In genomic region chr4:117323515-117324344, GRCm38 (mm10) we compare ENCODE assay signal across 8 mouse cellular contexts.
DNase-seq lines count a peak whose midpoint lies in the region; ATAC-seq lines count a peak whose summit lies in the region.

No protein-coding gene starts in this region.

- H3K9me3 ChIP-seq in intestine, embryonic 14.5 days (ENCODE audit: control insufficient read depth, low read length): no peaks in the 10 kb centered on the region
- no peaks in the 10 kb centered on the region for H3K9me3 ChIP-seq in midbrain, embryonic 13.5 days

- peak; percentile 51 for DNase-seq in ovary, postnatal 14 days (ENCODE audit: low spot score)
- no peak for DNase-seq in ovary, adult 18-20 months (ENCODE audit: low spot score)
- peak; percentile 53 for DNase-seq in c-Kit-positive CD71-negative TER-119-negative erythroid progenitor cells, embryonic 14.5 days (ENCODE audit: low read depth)
- DNase-seq in frontal cortex, postnatal 25 days (ENCODE audit: low spot score in 2 of 2): peak; percentile 28
- peak; percentile 85 for DNase-seq in intestine, embryonic 14.5 days (ENCODE audit: low spot score)
- peak; percentile 75 for DNase-seq in left cerebral cortex, postnatal 4 days
- DNase-seq in thymus, adult 18-20 months: peak; percentile 35 to 40

- no peak overlapping the region for H3K4me2 ChIP-seq in intestine, embryonic 14.5 days (ENCODE audit: low read length)
- H3K4me2 ChIP-seq in midbrain, embryonic 13.5 days (replicated peaks): no peak overlapping the region

- no peaks in the 10 kb centered on the region for H3K36me3 ChIP-seq in intestine, embryonic 14.5 days (ENCODE audit: control insufficient read depth, insufficient read depth, low read length)
- H3K36me3 ChIP-seq in midbrain, embryonic 13.5 days: no peaks in the 10 kb centered on the region

- H3K4me3 ChIP-seq in intestine, embryonic 14.5 days (ENCODE audit: low read depth, low read length): no peak overlapping the region
- H3K4me3 ChIP-seq in midbrain, embryonic 13.5 days (replicated peaks): no peak overlapping the region

- peaks cover 23% of the 10 kb centered on the region for H3K27me3 ChIP-seq in intestine, embryonic 14.5 days (replicated peaks; ENCODE audit: control insufficient read depth, insufficient read depth, low read length)
- peaks cover 87% of the 10 kb centered on the region for H3K27me3 ChIP-seq in midbrain, embryonic 13.5 days

- WGBS in intestine, embryonic 14.5 days: 22% methylated on average over 14 of the region's 14 CpGs
- 19% methylated on average over 14 of the region's 14 CpGs for WGBS in midbrain, embryonic 13.5 days

- no peaks in the 10 kb centered on the region for H3K4me1 ChIP-seq in intestine, embryonic 14.5 days (replicated peaks; ENCODE audit: control insufficient read depth, insufficient read depth, low read length)
- H3K4me1 ChIP-seq in midbrain, embryonic 13.5 days (replicated peaks): peaks cover 23% of the 10 kb centered on the region

- H3K9ac ChIP-seq in intestine, embryonic 14.5 days (ENCODE audit: low read length): no peak overlapping the region
- no peak overlapping the region for H3K9ac ChIP-seq in midbrain, embryonic 13.5 days (replicated peaks)

- ATAC-seq in intestine, embryonic 14.5 days (replicated peaks; ENCODE audit: low FRiP score, low TSS enrichment, low read depth): peak; percentile 52; the same call in 1 of the 2 replicates
- peak; percentile 56 for ATAC-seq in midbrain, embryonic 13.5 days

- no peak overlapping the region for H3K27ac ChIP-seq in intestine, embryonic 14.5 days (ENCODE audit: low read depth)
- no peak overlapping the region for H3K27ac ChIP-seq in midbrain, embryonic 13.5 days

- intact Hi-C loops in left cerebral cortex, postnatal 4 days (cut with DNase I): loop anchor here (5.0 to 10.0 kb wide), 2 partner anchors 161 to 204 kb away; no protein-coding TSS in a partner anchor
